Mouse (Mus musculus) heart, adult 2 months (tissue): ENCODE measurements at regions not wholly inside any gene's neighbourhood (a gene's known extent, or its start where the extent isn't known, plus 50 kb on each side); places are given as distances from the start of the nearest gene placed in this dataset.
A peak's percentile ranks its signal among the peaks of the same experiment; 100 is the strongest.
"Not testable (repeated sequence)": the region's sequence is repeated elsewhere in the genome, so short reads cannot be mapped to it uniquely, and the experiment has no call there.

Source experiments
- DNase-seq, 2 experiments: peaks; one replicate each; pipeline ENCODE4 v3.0.0; 2021
- H3K27ac ChIP-seq: fragments of 200-600 bp; 2 replicates; pipeline ENCODE4 v1.8.1; 2022
- H3K27me3 ChIP-seq: fragments of 200-500 bp; 2 replicates; pipeline ENCODE4 v1.6.1; 2012; ENCODE audit warnings: mild to moderate bottlenecking, low read length, inconsistent platforms, mixed read lengths; ENCODE audit not compliant: control insufficient read depth, insufficient read depth
- H3K36me3 ChIP-seq: fragments of 200-500 bp; 2 replicates; pipeline ENCODE4 v1.6.1; 2012; ENCODE audit warnings: low read length, inconsistent platforms; ENCODE audit not compliant: control insufficient read depth, insufficient read depth
- H3K4me1 ChIP-seq: fragments of 200-500 bp; 2 replicates; pipeline ENCODE4 v1.6.1; 2011; ENCODE audit warnings: low read length; ENCODE audit not compliant: control insufficient read depth, insufficient read depth
- H3K4me3 ChIP-seq: fragments of 200-600 bp; 2 replicates; pipeline ENCODE4 v1.8.1; 2022
- H3K79me2 ChIP-seq: fragments of 200-500 bp; replicated peaks from 2 replicates; pipeline ENCODE4 v1.6.1; 2012; ENCODE audit warnings: mild to moderate bottlenecking, inconsistent platforms, low read length, moderate library complexity, mixed read lengths; ENCODE audit not compliant: control insufficient read depth, insufficient read depth
- H3K9ac ChIP-seq: fragments of 200-500 bp; 2 replicates; pipeline ENCODE4 v1.6.1; 2012; ENCODE audit warnings: low read depth, mild to moderate bottlenecking, control low read depth, inconsistent platforms, low read length, mixed read lengths
- WGBS: fragments of 180-500 bp; shearing (Covaris S2); methylation state at CpG from one replicate; pipeline ENCODE4 v1.1.7; 2018; 5-methylcytosine and 5-hydroxymethylcytosine counted together
- intact Hi-C: fragments of 180-260 bp; cut with DNase I; formaldehyde crosslinking; loops from one replicate; pipeline ENCODE4 v1.15.1; 2025

GRCm38 (mm10) chr12:21899109-21899508, 481.7 kb upstream of the Ywhaq start:
- WGBS = 24% methylated on average over 38 of the region's 40 CpGs
- H3K79me2 ChIP-seq, H3K27ac ChIP-seq, H3K9ac ChIP-seq, H3K36me3 ChIP-seq, intact Hi-C loops, H3K4me1 ChIP-seq, H3K27me3 ChIP-seq, H3K4me3 ChIP-seq: not testable (repeated sequence)
- peak in 1 of 2 experiments; percentile 3 for DNase-seq
